Mouse (Mus musculus) ES-Bruce4 (cell line): ENCODE data around the gene Cd86.

Source experiments
- CTCF ChIP-seq: IDR thresholded peaks from one replicate; pipeline ENCODE4 v1.8.1; 2011; ENCODE audit warnings: low read depth, low read length
- EP300 ChIP-seq: IDR thresholded peaks from 2 replicates; pipeline ENCODE4 v1.6.1; 2011; ENCODE audit warnings: low read depth, low read length; ENCODE audit not compliant: insufficient read depth
- POLR2A ChIP-seq: IDR thresholded peaks from one replicate; pipeline ENCODE4 v1.8.1; 2011; ENCODE audit warnings: low read length; ENCODE audit not compliant: insufficient read depth

- no peak for TF ChIP-seq POLR2A
- TF ChIP-seq CTCF: no peak
- TF ChIP-seq EP300: no peak
Measured at GRCm38 (mm10) chr16:36674457-36675204, 8.8 kb upstream of the Cd86 start.
